Mouse (Mus musculus) megakaryocyte, embryonic 14.5 days (primary cell): ENCODE measurements around the gene Psenen.

Experiments used
- FLI1 ChIP-seq: IDR thresholded peaks from 2 replicates; pipeline ENCODE4 v1.6.1; 2012; ENCODE audit warnings: low read length, inconsistent platforms, mixed read lengths
- GATA1 ChIP-seq: IDR thresholded peaks from 3 replicates; pipeline ENCODE4 v1.6.1; 2012; ENCODE audit warnings: mixed read lengths, low read length, inconsistent platforms, borderline replicate concordance

DNA sequence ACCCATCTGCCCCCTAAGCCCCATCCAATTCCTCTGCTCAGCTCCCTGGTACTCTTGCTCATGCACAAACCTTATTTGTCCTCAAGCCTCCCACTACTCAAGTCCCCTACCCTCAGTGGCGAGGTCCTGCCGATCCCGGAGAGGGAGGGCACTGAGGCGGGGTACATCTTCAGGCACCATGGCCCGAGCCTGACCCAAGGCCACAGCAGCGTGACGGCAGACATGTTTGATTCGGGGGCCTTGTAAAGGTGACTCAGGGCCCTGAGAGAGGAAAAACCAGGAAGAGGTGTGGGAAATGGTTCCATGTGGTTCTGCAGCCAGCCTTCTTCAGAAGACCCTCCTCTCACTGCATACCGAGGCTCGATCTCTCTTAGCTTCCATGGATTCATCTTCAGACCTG lies 20.9 kb upstream of the Psenen start:
- TF ChIP-seq GATA1 = no peak
- no peak for TF ChIP-seq FLI1
